In the genomic region with DNA sequence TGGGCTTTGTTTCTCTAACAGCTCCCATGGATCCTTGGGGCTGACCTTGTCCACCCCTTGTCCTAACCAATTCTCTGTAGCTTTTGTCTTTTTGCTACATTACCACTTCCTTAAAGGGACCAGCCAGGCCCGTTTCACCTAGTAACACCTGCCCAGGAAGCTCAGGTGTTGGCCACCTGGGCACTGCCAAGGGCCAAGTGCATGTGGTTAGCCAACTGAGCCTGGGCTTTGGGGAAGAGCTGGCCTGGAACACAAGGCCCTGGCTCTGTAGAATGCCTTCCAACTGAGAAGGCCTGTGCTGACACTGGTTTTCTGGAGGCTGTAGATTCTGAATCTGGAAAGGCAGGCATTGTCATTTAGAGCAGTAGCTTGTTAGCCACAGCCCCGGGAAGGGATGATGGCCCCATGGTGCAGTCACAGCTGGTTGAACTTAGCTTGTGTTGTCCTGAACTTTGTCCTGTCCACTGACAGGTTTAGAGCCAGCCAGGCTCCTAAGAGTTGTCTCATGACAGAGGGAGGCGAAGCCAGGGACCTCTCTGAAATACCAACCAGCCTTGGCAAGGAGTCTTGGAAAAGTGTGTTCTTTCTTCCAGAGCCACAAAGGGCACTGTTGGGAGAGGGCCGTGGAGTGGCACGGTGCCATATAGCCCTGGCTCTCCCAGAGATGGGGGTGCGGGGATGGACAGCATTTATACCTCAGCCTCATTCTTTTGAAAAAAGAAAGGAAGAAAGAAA, we compare ENCODE assay signal across 13 mouse cellular contexts.
A peak's percentile ranks its signal among the peaks of the same experiment; 100 is the strongest.
DNase-seq lines count a peak whose midpoint lies in the region; ATAC-seq and TF ChIP-seq lines count a peak whose summit lies in the region.
"Had no signal": no experiment of that assay in that cellular context is flagged by ENCODE, and none has a peak within 500 bp of the region (broad histone marks: within the 10 kb centered on the region; RNA-seq: fewer than 3 reads in every experiment).

No protein-coding gene starts in this region.

- 55% methylated on average over 6 of the region's 6 CpGs for WGBS in liver, adult 2 months
- 84% methylated on average over 6 of the region's 6 CpGs for WGBS in liver, embryonic 11.5 days
- 73% methylated on average over 6 of the region's 6 CpGs for WGBS in bone marrow, adult 2 months
- 55% methylated on average over 6 of the region's 6 CpGs for WGBS in kidney, adult 2 months
- WGBS in forebrain, embryonic 13.5 days: 86% methylated on average over 6 of the region's 6 CpGs

- no peak overlapping the region for H3K4me3 ChIP-seq in liver, adult 2 months (ENCODE audit: insufficient read depth, low read depth, low read length)
- H3K4me3 ChIP-seq in liver, embryonic 11.5 days (ENCODE audit: low read depth, low read length): no peak overlapping the region
- H3K4me3 ChIP-seq in bone marrow, adult 2 months (replicated peaks; ENCODE audit: control insufficient read depth, low read depth, low read length): no peak overlapping the region
- no peak overlapping the region for H3K4me3 ChIP-seq in kidney, adult 2 months (ENCODE audit: insufficient read depth, low read depth, low read length)
- no peak overlapping the region for H3K4me3 ChIP-seq in forebrain, embryonic 13.5 days
- H3K4me3 ChIP-seq: midbrain, embryonic 12.5 days; stomach, embryonic 15.5 days had no signal

- no peaks in the 10 kb centered on the region for H3K79me2 ChIP-seq in liver, adult 2 months (ENCODE audit: control insufficient read depth, insufficient read depth, low read length)

- H3K9ac ChIP-seq in liver, adult 2 months (ENCODE audit: low read depth, low read length): no peak overlapping the region
- no peak overlapping the region for H3K9ac ChIP-seq in liver, embryonic 11.5 days (ENCODE audit: low read depth, low read length)
- no peak overlapping the region for H3K9ac ChIP-seq in forebrain, embryonic 13.5 days
- H3K9ac ChIP-seq: midbrain, embryonic 12.5 days; stomach, embryonic 15.5 days had no signal

- H3K36me3 ChIP-seq in liver, adult 2 months (ENCODE audit: control insufficient read depth, insufficient read depth, low read length): no peaks in the 10 kb centered on the region
- H3K36me3 ChIP-seq in liver, embryonic 11.5 days (ENCODE audit: control insufficient read depth, insufficient read depth, low read length): no peaks in the 10 kb centered on the region
- H3K36me3 ChIP-seq in kidney, adult 2 months (ENCODE audit: control insufficient read depth, insufficient read depth, low read length): no peaks in the 10 kb centered on the region
- no peaks in the 10 kb centered on the region for H3K36me3 ChIP-seq in forebrain, embryonic 13.5 days (ENCODE audit: poor library complexity, severe bottlenecking)
- H3K36me3 ChIP-seq: midbrain, embryonic 12.5 days; stomach, embryonic 15.5 days had no signal

- DNase-seq in liver, adult 2 months (ENCODE audit: extremely low read depth, low read depth, low spot score): peak; percentile 89
- DNase-seq in liver, embryonic 11.5 days (ENCODE audit: low spot score): no peak
- peak; percentile 96 for DNase-seq in kidney, adult 2 months
- DNase-seq in layer of hippocampus, adult 9-11 months: peak; percentile 20
- DNase-seq in ovary, adult 18-20 months (ENCODE audit: low spot score): no peak
- DNase-seq: cerebellum, adult 9-11 months; lung, postnatal 14 days; thymus, postnatal 25 days had no signal

- ATAC-seq in liver, embryonic 11.5 days (replicated peaks; ENCODE audit: low FRiP score): no peak
- ATAC-seq in forebrain, embryonic 13.5 days: no peak

- peaks cover 19% of the 10 kb centered on the region for H3K4me1 ChIP-seq in liver, adult 2 months (ENCODE audit: control insufficient read depth, insufficient read depth, low read length)
- 0 out of 2 replicates have a peak, but pooled peaks cover 2% of the 10 kb centered on the region for H3K4me1 ChIP-seq in liver, embryonic 11.5 days (replicated peaks; ENCODE audit: control insufficient read depth, insufficient read depth, low read length)
- H3K4me1 ChIP-seq in bone marrow, adult 2 months (ENCODE audit: control insufficient read depth, insufficient read depth, low read length): peaks cover 9% of the 10 kb centered on the region; the same call in 1 of the 2 replicates
- H3K4me1 ChIP-seq in kidney, adult 2 months (ENCODE audit: control insufficient read depth, insufficient read depth, low read length): peaks cover 20% of the 10 kb centered on the region; the same call in 1 of the 2 replicates
- H3K4me1 ChIP-seq in forebrain, embryonic 13.5 days: peaks cover 7% of the 10 kb centered on the region

- H3K27me3 ChIP-seq in liver, adult 2 months (ENCODE audit: control insufficient read depth, insufficient read depth, low read length): no peaks in the 10 kb centered on the region
- H3K27me3 ChIP-seq in liver, embryonic 11.5 days (replicated peaks; ENCODE audit: control insufficient read depth, insufficient read depth, low read length): no peaks in the 10 kb centered on the region
- no peaks in the 10 kb centered on the region for H3K27me3 ChIP-seq in kidney, adult 2 months (replicated peaks; ENCODE audit: control insufficient read depth, insufficient read depth, low read length)
- H3K27me3 ChIP-seq in forebrain, embryonic 13.5 days: no peaks in the 10 kb centered on the region
- H3K27me3 ChIP-seq: CH12.LX; midbrain, embryonic 12.5 days; stomach, embryonic 15.5 days had no signal

- H3K4me2 ChIP-seq in liver, embryonic 11.5 days: no peak overlapping the region
- H3K4me2 ChIP-seq in forebrain, embryonic 13.5 days: no peak overlapping the region
- H3K4me2 ChIP-seq: midbrain, embryonic 12.5 days; stomach, embryonic 15.5 days had no signal

- no peak for TF ChIP-seq POLR2A in liver, adult 2 months (IDR thresholded peaks at IDR 0.05; ENCODE audit: extremely low read depth, insufficient read depth, low read length)
- TF ChIP-seq POLR2A in bone marrow, adult 2 months (IDR thresholded peaks at IDR 0.05; ENCODE audit: borderline replicate concordance, control insufficient read depth, low read depth, low read length): no peak
- no peak for TF ChIP-seq POLR2A in kidney, adult 2 months (IDR thresholded peaks at IDR 0.05; ENCODE audit: low read depth, low read length)

- peak overlapping the region; percentile 86 for H3K27ac ChIP-seq in liver, adult 2 months (replicated peaks; ENCODE audit: insufficient read depth, low read depth, low read length)
- no peak overlapping the region for H3K27ac ChIP-seq in liver, embryonic 11.5 days (ENCODE audit: low read depth, low read length)
- H3K27ac ChIP-seq in bone marrow, adult 2 months (ENCODE audit: control insufficient read depth, insufficient read depth, low read depth, low read length, poor library complexity): peak overlapping the region; percentile 48
- H3K27ac ChIP-seq in kidney, adult 2 months (ENCODE audit: insufficient read depth, low read depth, low read length): peak overlapping the region; percentile 97
- no peak overlapping the region for H3K27ac ChIP-seq in forebrain, embryonic 13.5 days
- H3K27ac ChIP-seq: midbrain, embryonic 12.5 days; stomach, embryonic 15.5 days had no signal

- H3K9me3 ChIP-seq in liver, embryonic 11.5 days (ENCODE audit: control insufficient read depth, low read length): no peaks in the 10 kb centered on the region
- peaks cover 7% of the 10 kb centered on the region; the same call in 1 of the 2 replicates for H3K9me3 ChIP-seq in forebrain, embryonic 13.5 days (replicated peaks)
- H3K9me3 ChIP-seq: stomach, embryonic 15.5 days had no signal

- TF ChIP-seq CTCF in liver, adult 2 months (IDR thresholded peaks at IDR 0.05; ENCODE audit: low read depth, low read length): no peak
- TF ChIP-seq CTCF in bone marrow, adult 2 months (IDR thresholded peaks at IDR 0.05; ENCODE audit: control insufficient read depth, insufficient read depth, low read length): no peak
- no peak for TF ChIP-seq CTCF in kidney, adult 2 months (conservative IDR thresholded peaks at IDR 0.05; ENCODE audit: insufficient read depth, insufficient read length, low read depth, low read length)

Comparison
In these comparisons a context has a peak if more than half of its experiments do, and no peak if none do; other contexts are left out.
1. DNase-seq: peak in liver, adult 2 months (single experiment), kidney, adult 2 months (single experiment) and layer of hippocampus, adult 9-11 months (single experiment); none in liver, embryonic 11.5 days (single experiment) and ovary, adult 18-20 months (single experiment).
2. H3K27ac ChIP-seq: peak in liver, adult 2 months (single experiment), bone marrow, adult 2 months (single experiment) and kidney, adult 2 months (single experiment); none in liver, embryonic 11.5 days (single experiment) and forebrain, embryonic 13.5 days (single experiment).